Mouse (Mus musculus) ovary, adult 18-20 months (tissue): ENCODE results near the gene Rspo1.

ENCODE experiments used
- DNase-seq: peaks from one replicate; pipeline ENCODE4 v3.0.0; 2022; ENCODE audit warnings: low spot score, mixed read lengths

Rspo1 gene

DNA sequence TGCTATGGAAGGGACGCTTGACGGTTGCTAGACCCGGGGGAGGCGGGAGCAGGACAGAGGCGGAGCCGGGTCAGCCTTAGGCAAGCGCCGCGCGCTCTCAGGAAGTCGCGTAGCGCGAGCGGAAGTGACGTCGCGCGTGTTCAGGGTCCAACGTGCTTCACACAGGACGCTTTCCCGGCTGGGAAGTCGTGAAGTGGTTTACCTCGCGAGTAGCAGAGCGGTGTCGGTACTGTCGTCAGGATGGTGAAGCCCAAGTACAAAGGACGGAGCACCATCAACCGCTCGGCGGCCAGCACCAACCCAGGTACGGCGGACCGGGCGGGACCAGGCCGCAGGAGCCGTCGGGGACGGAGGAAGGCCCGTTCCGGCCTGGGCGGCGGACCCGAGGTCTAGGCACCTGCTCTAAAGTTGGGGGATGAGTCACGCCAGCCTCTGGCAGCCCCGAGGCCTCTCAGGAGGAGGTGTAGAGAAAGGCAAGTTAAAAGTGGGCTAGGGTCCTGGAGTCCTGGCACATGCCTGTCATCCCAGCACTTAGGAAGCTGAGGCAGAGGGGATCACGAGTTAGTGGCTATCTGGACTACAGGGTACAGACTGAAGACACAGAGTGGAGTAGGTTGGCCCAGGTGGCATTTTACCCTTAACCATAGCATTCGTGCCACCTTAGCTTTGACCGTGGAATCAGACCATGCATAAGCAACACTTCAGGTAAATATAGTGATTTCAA, 43.8 kb downstream of the Rspo1 start:
- peak; percentile 85 for DNase-seq

DNA sequence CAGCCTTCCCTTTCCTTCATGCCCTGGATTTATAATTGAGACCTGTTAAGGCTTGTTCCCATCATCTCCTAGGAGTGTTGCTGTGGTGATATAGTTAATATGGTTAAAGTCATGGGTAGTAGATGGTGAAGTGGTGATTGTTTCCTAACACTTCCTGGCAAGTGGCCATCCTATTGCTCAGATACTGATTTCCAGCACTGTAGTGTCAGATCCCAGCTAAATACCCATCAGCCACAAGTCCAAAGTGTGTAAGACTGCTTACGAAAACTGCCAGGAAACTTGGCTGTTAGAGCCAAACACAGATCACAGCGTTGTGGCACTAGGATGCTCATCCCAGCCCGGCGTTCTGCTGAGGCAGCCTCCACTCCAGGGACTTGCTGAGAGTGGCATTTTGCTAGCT, 48.1 kb downstream of the Rspo1 start:
- DNase-seq, result no peak

DNA sequence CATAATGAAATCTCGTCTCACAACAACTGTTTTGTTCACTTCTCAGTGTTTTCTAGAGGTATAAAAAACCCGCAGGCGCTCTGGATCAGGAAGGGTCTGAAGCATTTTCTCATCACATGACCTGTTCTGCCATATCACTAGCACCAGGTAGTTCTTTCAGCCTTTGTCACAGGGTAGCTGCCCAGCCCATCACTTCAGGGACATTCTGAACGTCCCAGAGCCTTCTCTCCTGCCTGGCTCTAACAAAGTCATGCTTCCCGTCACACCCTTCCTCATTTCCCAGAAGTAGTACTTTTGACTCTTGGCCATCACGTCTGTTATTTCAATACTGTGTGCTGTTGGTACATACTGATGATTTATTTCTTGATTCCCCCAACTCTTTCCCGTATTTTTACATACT, 58.2 kb downstream of the Rspo1 start:
- DNase-seq, result no peak

DNA sequence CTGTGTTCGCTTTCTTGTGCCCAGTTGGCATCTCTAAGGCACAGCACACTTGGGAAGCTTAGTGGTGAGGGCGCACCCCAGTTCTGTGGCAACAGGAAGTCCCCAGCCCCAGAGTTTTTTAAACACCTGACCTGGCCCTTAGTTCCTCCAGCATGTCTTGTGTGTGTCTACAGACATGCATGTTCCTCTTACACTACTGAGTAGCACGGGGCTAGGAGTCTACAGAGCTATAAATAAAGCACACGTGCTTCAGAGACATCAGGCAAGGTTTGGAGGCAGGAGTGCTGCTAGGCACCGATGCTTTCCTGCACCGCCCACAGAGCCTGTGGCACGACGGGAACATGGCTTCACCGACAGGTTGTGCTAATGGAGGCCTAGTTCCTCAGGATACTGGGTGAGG, 69.2 kb downstream of the Rspo1 start:
- DNase-seq, result no peak

GRCm38 (mm10) chr4:125056476-125056875, 70.2 kb downstream of the Rspo1 start:
- no peak for DNase-seq

DNA sequence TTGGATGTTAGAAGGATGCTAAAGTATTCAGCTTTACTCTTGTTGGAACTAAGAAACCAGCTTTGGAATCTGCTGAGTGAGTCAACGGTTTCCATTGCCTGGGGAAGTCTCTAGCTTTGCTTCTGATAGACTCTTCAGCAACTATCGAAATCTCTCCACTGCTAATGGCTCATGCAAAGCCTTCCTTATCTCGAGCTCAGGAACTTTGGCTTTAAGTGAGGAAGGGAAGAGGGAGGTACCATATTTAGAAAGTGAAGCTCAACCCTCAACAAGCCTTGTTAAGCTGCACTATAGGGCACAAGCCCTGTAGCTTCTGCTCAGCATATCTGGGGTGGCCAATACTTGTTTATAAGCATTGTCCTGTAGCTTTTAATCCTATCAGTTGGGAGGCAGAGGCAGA, 71.0 kb downstream of the Rspo1 start:
- DNase-seq, result no peak

DNA sequence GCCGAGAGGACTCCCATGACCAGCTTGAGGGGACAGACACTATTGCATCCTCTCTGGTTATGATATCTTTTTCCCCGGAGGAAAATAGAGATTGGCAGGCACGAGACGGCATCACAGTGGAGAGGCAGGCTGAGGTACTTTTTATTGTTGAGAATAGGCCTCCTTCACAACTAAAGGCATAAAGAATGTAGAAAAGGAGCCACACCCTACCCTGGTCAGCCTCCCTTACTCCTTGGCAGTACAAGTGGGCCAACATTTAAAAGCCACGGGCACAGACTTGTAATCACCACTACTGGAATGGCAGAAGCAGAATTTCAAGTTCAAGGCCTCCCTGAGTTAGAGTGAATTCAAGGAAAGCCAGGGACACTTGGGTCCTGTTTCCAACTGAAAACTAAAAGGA, 71.8 kb downstream of the Rspo1 start:
- no peak for DNase-seq
